Mouse (Mus musculus): ENCODE measurements around the gene Fstl4.

GRCm38 (mm10) chr11:52728479-52728878 is 36.0 kb upstream of the Fstl4 start:
- TF ChIP-seq POLR2A (IDR thresholded peaks at IDR 0.05; ENCODE audit: low read depth, low read length) (no peak), CTCF (IDR thresholded peaks at IDR 0.05; ENCODE audit: extremely low read depth, insufficient read depth, insufficient read length, insufficient replicate concordance) (no peak)

All from spleen, adult 2 months (tissue).